Mouse (Mus musculus): ENCODE results near the gene Nampt. TPM values are rescaled to one million over a fixed set of nuclear protein-coding genes. Genes with fewer than 3 reads are reported as not detected.

Nampt gene
- polyA plus RNA-seq (2014; fragmentation: Illumina TruSeq; extraction: RNeasy Lipid Tissue Mini Kit (QIAGEN cat#74804); ENCODE audit: low read depth, low replicate concordance), result 42.7 TPM

GRCm38 (mm10) chr12:32819416-32819815 is at the start of gene Nampt:
Gene Nampt (plus strand): TSS chr12:32819545.

Other genes starting within 250 kb of the Nampt start
- gene Sypl, start 134.3 kb downstream of the Nampt start, polyA plus RNA-seq (2014; fragmentation: Illumina TruSeq; extraction: RNeasy Lipid Tissue Mini Kit (QIAGEN cat#74804); ENCODE audit: low read depth, low replicate concordance), result 129 TPM